Mouse (Mus musculus) megakaryocyte, embryonic 14.5 days (primary cell): Measurements from ENCODE around the gene Cobll1.

Source experiments
- FLI1 ChIP-seq: IDR thresholded peaks from 2 replicates; pipeline ENCODE4 v1.6.1; 2012; ENCODE audit warnings: low read length, inconsistent platforms, mixed read lengths
- GATA1 ChIP-seq: IDR thresholded peaks from 3 replicates; pipeline ENCODE4 v1.6.1; 2012; ENCODE audit warnings: mixed read lengths, low read length, inconsistent platforms, borderline replicate concordance

DNA sequence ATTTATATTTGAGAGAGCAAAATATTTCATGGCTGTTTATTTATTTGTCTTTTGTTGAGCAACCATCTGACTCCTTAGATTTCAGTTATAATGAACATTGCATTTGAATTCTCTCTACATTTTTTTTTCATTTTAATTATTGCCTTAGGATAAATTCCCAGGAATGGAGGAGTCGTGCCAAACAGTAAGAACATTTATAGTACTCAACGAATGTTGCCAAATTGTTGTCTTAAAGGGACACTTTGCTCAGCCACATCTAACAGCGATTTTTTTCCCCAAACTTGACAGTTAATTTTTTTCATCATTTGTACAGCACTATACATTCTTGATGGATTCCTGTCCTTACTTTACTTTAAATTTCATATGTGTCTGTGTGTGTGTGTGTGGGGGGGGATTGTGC, 167.0 kb downstream of the Cobll1 start:
- no peak for TF ChIP-seq GATA1
- no peak for TF ChIP-seq FLI1
